Mouse (Mus musculus): ENCODE results near the gene Asb13. TPM values are rescaled to one million over a fixed set of nuclear protein-coding genes. Genes with fewer than 3 reads are reported as not detected.
A peak's percentile ranks its signal among the peaks of the same experiment; 100 is the strongest.

The Asb13 gene
- 4.7 and 4.9 TPM in 2 replicates for polyA plus RNA-seq (2014; fragmentation: Nextera tagmentation; extraction: Ambion mirVana)

DNA sequence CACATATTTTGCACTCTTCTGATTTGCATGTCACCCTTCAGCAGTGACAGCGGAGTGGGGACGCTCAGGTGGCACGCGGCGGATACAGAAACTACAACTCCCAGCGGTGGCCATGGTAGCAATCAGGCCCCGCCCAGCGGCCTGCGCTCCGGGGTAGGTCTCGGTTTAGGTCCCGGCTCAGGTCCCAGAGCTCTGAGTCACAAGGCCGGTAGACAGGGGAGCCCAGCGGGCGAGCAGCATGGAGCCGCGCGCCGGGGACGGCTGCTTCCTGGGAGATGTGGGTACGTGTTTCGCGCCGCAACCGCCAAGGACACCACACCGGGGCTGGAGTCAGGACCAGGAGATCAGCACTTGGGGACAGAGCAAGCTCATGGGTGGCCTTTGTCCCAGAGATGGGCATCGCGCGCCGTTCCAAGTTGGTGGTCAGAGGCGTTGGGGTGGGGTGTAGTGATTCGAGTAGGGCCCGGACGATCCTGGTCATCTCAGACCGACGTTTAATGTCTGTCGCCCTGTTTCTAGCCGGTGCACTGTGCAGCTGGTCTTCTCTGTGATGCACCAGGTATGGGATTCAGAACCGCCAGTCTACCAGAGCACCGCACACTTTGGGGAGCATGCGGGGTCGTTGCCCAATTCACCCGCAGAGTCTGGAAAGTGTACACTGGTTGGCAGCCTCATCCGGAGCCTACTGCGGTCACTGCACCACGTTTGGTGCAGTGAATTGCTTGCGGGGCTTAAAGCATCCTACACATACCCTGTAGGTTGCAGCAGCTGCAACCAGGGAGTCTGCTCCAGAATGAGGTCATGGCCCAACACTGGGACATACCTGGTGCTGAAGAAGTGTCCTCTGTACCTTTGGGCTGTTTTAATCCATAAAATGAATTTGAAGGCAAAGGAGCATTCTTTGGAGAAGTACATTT, at the start of gene Asb13:
Asb13 (plus strand) TSS at position 138 of the 917 bp plus-strand sequence.
- H3K27me3 ChIP-seq (replicated peaks; ENCODE audit: control insufficient read depth, insufficient read depth, low read length), result no peaks in the 10 kb centered on the region
- H3K4me1 ChIP-seq (replicated peaks; ENCODE audit: control insufficient read depth, insufficient read depth, low read length), result no peaks in the 10 kb centered on the region
- DNase-seq (ENCODE audit: low spot score) (peak; percentile 82), ATAC-seq (replicated peaks; ENCODE audit: low FRiP score) (peak; percentile 93)
- H3K9me3 ChIP-seq (ENCODE audit: control insufficient read depth, low read length), result no peaks in the 10 kb centered on the region
- H3K27ac ChIP-seq (ENCODE audit: low read depth, low read length), result no peak within 1 kb of the TSS
- WGBS, result 2% methylated on average over 47 of the region's 47 CpGs
- H3K4me2 ChIP-seq, result peak within 1 kb of the TSS; percentile 89
- no peaks in the 10 kb centered on the region for H3K36me3 ChIP-seq (ENCODE audit: control insufficient read depth, insufficient read depth, low read length)
- peak within 1 kb of the TSS; percentile 76 for H3K9ac ChIP-seq (ENCODE audit: low read depth, low read length)
- peak within 1 kb of the TSS; percentile 70 for H3K4me3 ChIP-seq (ENCODE audit: low read depth, low read length)

DNA sequence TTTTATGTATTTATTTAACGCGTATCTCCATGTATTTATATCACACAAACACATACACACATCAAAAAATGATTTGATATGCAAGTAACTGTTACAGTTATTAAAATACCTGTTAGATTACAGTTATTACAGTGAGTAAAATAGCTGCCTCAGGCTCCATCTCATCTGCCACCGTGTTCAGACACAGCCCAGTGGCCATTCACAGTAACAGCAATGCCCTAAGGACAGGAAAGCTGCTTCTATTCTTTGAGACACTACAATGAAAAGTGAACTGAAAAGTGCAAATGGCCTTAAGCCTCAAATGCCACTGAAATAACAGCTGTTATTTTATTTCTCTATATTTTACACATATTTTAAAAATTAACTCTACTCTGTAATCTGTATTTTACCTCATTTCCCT, 43.0 kb upstream of the Asb13 start:
- no peak overlapping the region for H3K9ac ChIP-seq (ENCODE audit: low read depth, low read length)
- no peak for DNase-seq (ENCODE audit: low spot score)
- H3K4me1 ChIP-seq (replicated peaks; ENCODE audit: control insufficient read depth, insufficient read depth, low read length), result no peaks in the 10 kb centered on the region
- peaks cover 20% of the 10 kb centered on the region; the same call in 1 of the 2 replicates for H3K36me3 ChIP-seq (ENCODE audit: control insufficient read depth, insufficient read depth, low read length)
- no peak overlapping the region for H3K27ac ChIP-seq (ENCODE audit: low read depth, low read length)
- ATAC-seq (replicated peaks; ENCODE audit: low FRiP score), result no peak
- 93% methylated on average over 3 of the region's 3 CpGs for WGBS
- H3K4me2 ChIP-seq, result no peak overlapping the region
- H3K9me3 ChIP-seq (ENCODE audit: control insufficient read depth, low read length), result no peaks in the 10 kb centered on the region
- no peak overlapping the region for H3K4me3 ChIP-seq (ENCODE audit: low read depth, low read length)
- no peaks in the 10 kb centered on the region for H3K27me3 ChIP-seq (replicated peaks; ENCODE audit: control insufficient read depth, insufficient read depth, low read length)

DNA sequence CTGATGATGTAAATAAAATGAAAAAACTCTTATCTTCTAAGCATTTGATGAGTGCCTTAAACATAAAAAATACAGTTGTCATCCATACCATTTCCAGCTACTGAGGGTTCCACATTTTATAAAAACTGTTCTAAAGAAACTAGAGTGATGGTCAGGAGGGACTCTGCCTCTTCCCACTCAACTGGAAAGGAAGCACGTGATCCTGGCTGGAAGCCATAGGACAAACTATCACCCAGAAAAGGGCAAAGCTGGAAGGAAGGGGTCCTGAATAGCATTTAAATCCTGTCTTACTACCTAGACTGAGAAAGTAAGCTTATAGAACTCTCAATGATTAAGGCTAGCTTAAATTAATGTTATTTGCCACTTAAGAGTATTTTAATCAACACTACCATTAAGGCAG, 39.5 kb upstream of the Asb13 start:
- H3K4me3 ChIP-seq (ENCODE audit: low read depth, low read length), result no peak overlapping the region
- H3K4me1 ChIP-seq (replicated peaks; ENCODE audit: control insufficient read depth, insufficient read depth, low read length), result no peaks in the 10 kb centered on the region
- DNase-seq (ENCODE audit: low spot score) (no peak), ATAC-seq (replicated peaks; ENCODE audit: low FRiP score) (no peak)
- no peak overlapping the region for H3K4me2 ChIP-seq
- H3K27me3 ChIP-seq (replicated peaks; ENCODE audit: control insufficient read depth, insufficient read depth, low read length), result no peaks in the 10 kb centered on the region
- WGBS, result 88% methylated on average over 1 of the region's 1 CpGs
- no peaks in the 10 kb centered on the region for H3K9me3 ChIP-seq (ENCODE audit: control insufficient read depth, low read length)
- H3K9ac ChIP-seq (ENCODE audit: low read depth, low read length), result no peak overlapping the region
- H3K27ac ChIP-seq (ENCODE audit: low read depth, low read length), result no peak overlapping the region
- H3K36me3 ChIP-seq (ENCODE audit: control insufficient read depth, insufficient read depth, low read length), result peaks cover 19% of the 10 kb centered on the region; the same call in 1 of the 2 replicates

DNA sequence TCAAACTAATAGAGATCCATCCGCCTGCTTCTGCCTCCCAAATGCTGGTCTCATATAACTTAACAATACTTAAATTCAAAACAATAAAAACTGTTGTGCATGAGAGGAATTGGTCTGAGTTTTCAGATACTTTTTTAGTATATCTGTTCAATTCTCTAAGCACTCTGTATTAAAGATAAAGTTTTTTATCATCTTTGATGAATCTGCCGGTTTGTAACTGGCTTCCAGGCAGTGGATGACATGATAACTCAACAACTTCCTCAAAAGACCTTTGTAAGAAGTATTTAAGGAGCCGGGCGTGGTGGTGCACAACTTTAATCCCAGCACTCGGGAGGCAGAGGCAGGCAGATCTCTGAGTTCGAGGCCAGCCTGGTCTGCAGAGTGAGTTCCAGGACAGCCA, 37.6 kb upstream of the Asb13 start:
- Histone ChIP-seq H3K4me2 (no peak overlapping the region), H3K9me3 (ENCODE audit: control insufficient read depth, low read length) (no peaks in the 10 kb centered on the region), H3K27me3 (replicated peaks; ENCODE audit: control insufficient read depth, insufficient read depth, low read length) (no peaks in the 10 kb centered on the region), H3K4me1 (replicated peaks; ENCODE audit: control insufficient read depth, insufficient read depth, low read length) (no peaks in the 10 kb centered on the region), H3K27ac (ENCODE audit: low read depth, low read length) (no peak overlapping the region), H3K36me3 (ENCODE audit: control insufficient read depth, insufficient read depth, low read length) (peaks cover 13% of the 10 kb centered on the region; the same call in 1 of the 2 replicates), H3K9ac (ENCODE audit: low read depth, low read length) (no peak overlapping the region), H3K4me3 (ENCODE audit: low read depth, low read length) (no peak overlapping the region)
- no peak for DNase-seq (ENCODE audit: low spot score)
- WGBS, result 85% methylated on average over 6 of the region's 6 CpGs
- no peak for ATAC-seq (replicated peaks; ENCODE audit: low FRiP score)

DNA sequence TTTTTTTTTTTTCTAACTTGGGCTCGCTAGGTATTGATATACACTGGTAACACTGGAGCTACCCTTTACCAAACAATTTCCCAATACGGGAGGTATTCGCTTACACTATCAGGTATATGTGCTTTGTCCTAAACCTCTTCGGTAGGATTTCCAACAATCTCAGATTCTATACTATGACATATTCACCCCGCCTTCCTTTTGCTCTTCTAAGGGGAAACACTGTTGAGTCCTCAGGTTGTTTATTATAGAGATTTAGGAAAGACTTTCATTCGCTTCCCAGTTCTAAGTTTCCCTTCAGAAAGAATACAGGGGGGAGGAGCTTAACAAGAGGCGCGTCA, 24.1 kb upstream of the Asb13 start:
- Histone ChIP-seq H3K4me1 (replicated peaks; ENCODE audit: control insufficient read depth, insufficient read depth, low read length) (no peaks in the 10 kb centered on the region; the same call in 1 of the 2 replicates), H3K36me3 (ENCODE audit: control insufficient read depth, insufficient read depth, low read length) (no peaks in the 10 kb centered on the region), H3K9me3 (ENCODE audit: control insufficient read depth, low read length) (no peaks in the 10 kb centered on the region), H3K4me2 (peak overlapping the region; percentile 79), H3K27ac (ENCODE audit: low read depth, low read length) (peak overlapping the region; percentile 85; the same call in 1 of the 2 replicates), H3K4me3 (ENCODE audit: low read depth, low read length) (peak overlapping the region; percentile 99), H3K9ac (ENCODE audit: low read depth, low read length) (peak overlapping the region; percentile 91), H3K27me3 (replicated peaks; ENCODE audit: control insufficient read depth, insufficient read depth, low read length) (no peaks in the 10 kb centered on the region)
- DNase-seq (ENCODE audit: low spot score) (no peak), ATAC-seq (replicated peaks; ENCODE audit: low FRiP score) (no peak)
- 19% methylated on average over 8 of the region's 8 CpGs for WGBS

DNA sequence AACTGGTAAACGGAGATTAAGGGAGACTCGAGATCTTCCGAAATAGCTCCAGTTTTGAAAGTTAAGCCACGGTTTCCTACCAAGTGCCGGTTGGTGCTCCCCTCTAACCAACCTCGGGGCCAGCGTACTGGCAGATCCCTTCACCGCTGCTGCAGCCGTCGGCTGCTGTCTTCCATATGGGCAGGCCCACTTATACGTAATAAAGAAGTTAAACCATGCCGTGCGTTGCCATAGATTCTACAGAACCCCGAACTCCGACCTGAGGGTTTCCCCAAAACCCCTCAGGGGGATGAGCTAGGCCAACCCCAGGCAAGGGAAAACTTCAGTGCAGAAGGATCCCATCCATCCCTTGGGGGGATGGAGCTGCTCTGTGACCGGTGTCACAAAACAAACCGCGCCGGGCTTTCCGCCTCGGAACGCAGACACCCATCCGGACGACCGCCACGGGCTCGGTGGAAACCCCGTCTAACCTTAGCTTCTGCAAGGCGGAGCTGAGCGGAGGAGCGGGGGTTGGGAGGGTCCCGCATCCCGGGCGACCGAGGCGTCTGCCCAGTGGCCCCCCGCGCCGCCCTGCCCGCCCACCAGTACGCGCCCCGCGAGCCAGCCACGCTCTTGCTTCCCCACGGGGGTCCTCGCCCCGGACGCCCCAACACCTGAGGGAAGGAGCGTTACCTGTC, 23.6 kb upstream of the Asb13 start:
- no peaks in the 10 kb centered on the region for H3K9me3 ChIP-seq (ENCODE audit: control insufficient read depth, low read length)
- no peaks in the 10 kb centered on the region; the same call in 1 of the 2 replicates for H3K4me1 ChIP-seq (replicated peaks; ENCODE audit: control insufficient read depth, insufficient read depth, low read length)
- no peaks in the 10 kb centered on the region for H3K27me3 ChIP-seq (replicated peaks; ENCODE audit: control insufficient read depth, insufficient read depth, low read length)
- H3K9ac ChIP-seq (ENCODE audit: low read depth, low read length), result peak overlapping the region; percentile 91
- WGBS, result 1% methylated on average over 45 of the region's 50 CpGs
- peak; percentile 42 for ATAC-seq (replicated peaks; ENCODE audit: low FRiP score)
- DNase-seq (ENCODE audit: low spot score), result peak; percentile 66
- peak overlapping the region; percentile 79 for H3K4me2 ChIP-seq
- peak overlapping the region; percentile 85 for H3K27ac ChIP-seq (ENCODE audit: low read depth, low read length)
- H3K4me3 ChIP-seq (ENCODE audit: low read depth, low read length), result peak overlapping the region; percentile 99
- no peaks in the 10 kb centered on the region for H3K36me3 ChIP-seq (ENCODE audit: control insufficient read depth, insufficient read depth, low read length)

DNA sequence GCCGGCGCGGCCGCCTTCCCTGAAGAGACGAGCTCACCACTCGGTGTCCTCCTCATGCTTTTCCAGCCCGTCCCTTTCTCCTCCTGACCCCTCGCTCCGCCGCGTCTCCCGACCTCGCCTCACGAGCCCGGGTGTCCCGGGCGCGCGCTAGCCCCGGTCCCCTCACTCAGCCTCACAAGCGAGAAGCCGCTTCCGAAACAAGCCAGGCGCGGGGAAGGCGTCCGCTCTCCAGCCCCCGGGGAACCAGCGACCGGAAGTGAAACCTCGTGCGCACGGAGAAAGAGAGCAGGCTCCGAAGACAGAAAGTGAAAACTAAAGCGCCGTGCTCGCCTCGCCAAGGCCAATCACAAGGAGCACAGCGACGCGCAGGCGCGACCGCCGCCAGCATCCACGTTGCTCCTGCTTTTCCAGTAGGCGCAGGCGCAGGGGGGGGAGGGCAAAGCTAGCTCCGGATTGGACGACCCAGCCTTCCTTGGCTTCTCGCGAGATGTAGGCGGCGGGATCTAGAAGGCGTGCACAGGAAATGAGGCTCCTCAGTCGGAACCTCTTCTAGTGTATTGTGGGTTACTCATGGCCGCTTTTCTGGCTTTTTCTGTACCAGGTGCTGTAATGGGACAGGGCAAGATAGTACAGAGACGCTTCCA, 22.9 kb upstream of the Asb13 start, which contains the start of gene Fam208b:
Fam208b (minus strand) TSS at position 314 of the 644 bp plus-strand sequence.
- Histone ChIP-seq H3K27me3 (replicated peaks; ENCODE audit: control insufficient read depth, insufficient read depth, low read length) (no peaks in the 10 kb centered on the region), H3K4me2 (peak within 1 kb of the TSS; percentile 79), H3K9ac (ENCODE audit: low read depth, low read length) (peak within 1 kb of the TSS; percentile 91), H3K9me3 (ENCODE audit: control insufficient read depth, low read length) (no peaks in the 10 kb centered on the region), H3K4me1 (replicated peaks; ENCODE audit: control insufficient read depth, insufficient read depth, low read length) (no peaks in the 10 kb centered on the region; the same call in 1 of the 2 replicates), H3K27ac (ENCODE audit: low read depth, low read length) (peak within 1 kb of the TSS; percentile 85), H3K4me3 (ENCODE audit: low read depth, low read length) (peak within 1 kb of the TSS; percentile 99), H3K36me3 (ENCODE audit: control insufficient read depth, insufficient read depth, low read length) (no peaks in the 10 kb centered on the region)
- peak; percentile 96 for DNase-seq (ENCODE audit: low spot score)
- WGBS, result under 1% methylated on average over 58 of the region's 58 CpGs
- peak; percentile 99 for ATAC-seq (replicated peaks; ENCODE audit: low FRiP score)

DNA sequence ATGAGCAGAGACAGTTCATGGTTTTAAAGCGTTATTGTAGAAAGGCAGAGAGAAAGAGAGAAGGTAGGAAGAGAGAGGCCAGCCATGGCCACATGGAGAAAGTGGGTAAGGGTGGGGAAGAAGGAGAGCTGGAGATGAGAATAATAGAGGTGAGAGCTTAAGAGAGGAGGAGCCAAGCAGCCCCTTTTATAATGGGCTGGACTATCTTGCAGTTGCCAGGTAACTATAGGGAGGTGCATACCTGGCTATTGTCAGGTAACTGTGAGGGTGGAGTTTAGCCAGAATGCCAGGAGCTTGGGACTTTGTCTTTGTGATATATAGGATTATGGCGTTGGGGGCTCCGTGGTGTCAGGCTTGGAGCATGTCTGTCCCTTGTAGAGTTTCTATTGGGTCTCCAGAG, 6.7 kb upstream of the Asb13 start:
- H3K4me2 ChIP-seq, result no peak overlapping the region
- H3K4me3 ChIP-seq (ENCODE audit: low read depth, low read length), result no peak overlapping the region
- 52% methylated on average over 3 of the region's 3 CpGs for WGBS
- H3K27me3 ChIP-seq (replicated peaks; ENCODE audit: control insufficient read depth, insufficient read depth, low read length), result no peaks in the 10 kb centered on the region
- no peak overlapping the region for H3K27ac ChIP-seq (ENCODE audit: low read depth, low read length)
- H3K36me3 ChIP-seq (ENCODE audit: control insufficient read depth, insufficient read depth, low read length), result no peaks in the 10 kb centered on the region
- DNase-seq (ENCODE audit: low spot score) (no peak), ATAC-seq (replicated peaks; ENCODE audit: low FRiP score) (no peak)
- no peak overlapping the region for H3K9ac ChIP-seq (ENCODE audit: low read depth, low read length)
- peaks cover 3% of the 10 kb centered on the region; the same call in 1 of the 2 replicates for H3K9me3 ChIP-seq (ENCODE audit: control insufficient read depth, low read length)
- no peaks in the 10 kb centered on the region for H3K4me1 ChIP-seq (replicated peaks; ENCODE audit: control insufficient read depth, insufficient read depth, low read length)

Measured in liver, embryonic 11.5 days (tissue).